Mouse (Mus musculus): Measurements from ENCODE around the gene Wnt8b. TPM values are rescaled to one million over a fixed set of nuclear protein-coding genes. Genes with fewer than 3 reads are reported as not detected.

The Wnt8b gene
- polyA plus RNA-seq, 2 experiments: not detected

DNA sequence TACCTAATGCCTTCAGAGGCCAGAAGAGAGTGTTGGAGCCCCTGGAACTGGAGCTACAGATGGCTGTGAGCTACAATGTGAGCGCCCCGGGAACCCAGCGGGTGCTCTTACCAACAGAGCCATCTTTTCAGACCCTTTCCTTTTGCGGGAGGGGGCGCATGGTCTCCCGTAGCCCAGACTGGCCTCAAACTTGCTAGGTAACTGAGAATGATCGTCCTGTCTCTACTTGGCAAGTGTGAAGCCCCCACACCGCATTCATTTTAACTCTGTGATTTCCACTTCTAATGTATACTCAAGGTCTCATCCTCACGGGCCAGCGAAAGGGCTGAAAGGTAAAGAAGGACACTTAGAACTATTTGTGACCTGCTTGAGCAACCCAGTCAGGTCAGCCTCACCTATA, 51.1 kb downstream of the Wnt8b start:
- no peaks in the 10 kb centered on the region for H3K27me3 ChIP-seq (ENCODE audit: control insufficient read depth, insufficient read depth, low read length)
- peak overlapping the region; percentile 88 for H3K4me2 ChIP-seq (ENCODE audit: low read depth)
- WGBS (ENCODE audit: insufficient replicate concordance): 57% methylated on average over 10 of the region's 10 CpGs
- no peak overlapping the region for H3K27ac ChIP-seq
- H3K4me1 ChIP-seq (replicated peaks; ENCODE audit: control insufficient read depth in 2 of 2, insufficient read depth in 2 of 2, low read length in 1 of 2): no peaks in the 10 kb centered on the region
- H3K36me3 ChIP-seq (replicated peaks; ENCODE audit: control insufficient read depth, insufficient read depth, low read depth): peaks cover 5% of the 10 kb centered on the region
- no peak for TF ChIP-seq CTCF (IDR thresholded peaks at IDR 0.05; ENCODE audit: low read depth)
- no peak for TF ChIP-seq EP300 (IDR thresholded peaks at IDR 0.05; ENCODE audit: low read depth)
- DNase-seq (ENCODE audit: low read depth in 3 of 3, low spot score in 3 of 3): no peak
- no peak for ATAC-seq (ENCODE audit: insufficient read depth)
- no peak overlapping the region for H3K4me3 ChIP-seq (ENCODE audit: insufficient read depth in 1 of 2, low read depth in 2 of 2, low read length in 2 of 2)
- H3K9me3 ChIP-seq (ENCODE audit: control insufficient read depth, low read length): no peaks in the 10 kb centered on the region
- H3K9ac ChIP-seq (replicated peaks): no peak overlapping the region

DNA sequence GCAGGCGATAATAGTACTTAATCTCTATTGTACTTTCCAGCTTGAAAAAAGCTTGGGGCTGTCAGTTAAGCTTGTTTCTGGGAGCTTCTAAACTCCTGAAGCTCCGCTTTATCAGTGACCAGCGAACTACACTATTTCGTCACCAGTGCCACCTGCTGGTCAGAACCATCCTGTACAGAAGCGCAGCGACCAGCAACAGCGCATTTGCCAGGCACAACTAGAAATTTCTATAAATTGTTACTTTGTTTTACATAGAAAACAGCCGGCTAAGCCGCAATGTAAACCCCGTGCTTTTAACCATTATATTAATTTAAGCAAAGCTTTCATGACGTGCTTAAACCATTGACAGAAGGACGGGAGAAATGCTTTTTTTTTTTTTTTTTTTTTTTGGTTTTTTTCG, 51.5 kb downstream of the Wnt8b start:
- H3K27me3 ChIP-seq (ENCODE audit: control insufficient read depth, insufficient read depth, low read length): no peaks in the 10 kb centered on the region
- WGBS (ENCODE audit: insufficient replicate concordance): under 1% methylated on average over 13 of the region's 13 CpGs
- H3K4me1 ChIP-seq (replicated peaks; ENCODE audit: control insufficient read depth in 2 of 2, insufficient read depth in 2 of 2, low read length in 1 of 2): no peaks in the 10 kb centered on the region
- H3K27ac ChIP-seq: no peak overlapping the region
- TF ChIP-seq EP300 (IDR thresholded peaks at IDR 0.05; ENCODE audit: low read depth) (no peak), CTCF (IDR thresholded peaks at IDR 0.05; ENCODE audit: low read depth) (peak; percentile 85)
- no peak overlapping the region for H3K9ac ChIP-seq (replicated peaks)
- H3K4me2 ChIP-seq (ENCODE audit: low read depth): peak overlapping the region; percentile 88
- ATAC-seq (ENCODE audit: insufficient read depth) (no peak; the same call in 1 of the 2 replicates), DNase-seq (ENCODE audit: low read depth in 3 of 3, low spot score in 3 of 3) (peak; percentile 60 to 63 (median 61))
- H3K4me3 ChIP-seq (ENCODE audit: insufficient read depth in 1 of 2, low read depth in 2 of 2, low read length in 2 of 2): peak overlapping the region in 1 of 2 experiments; percentile 57; a peak in 1 of 4 replicates
- peaks cover 9% of the 10 kb centered on the region for H3K36me3 ChIP-seq (replicated peaks; ENCODE audit: control insufficient read depth, insufficient read depth, low read depth)
- no peaks in the 10 kb centered on the region for H3K9me3 ChIP-seq (ENCODE audit: control insufficient read depth, low read length)

DNA sequence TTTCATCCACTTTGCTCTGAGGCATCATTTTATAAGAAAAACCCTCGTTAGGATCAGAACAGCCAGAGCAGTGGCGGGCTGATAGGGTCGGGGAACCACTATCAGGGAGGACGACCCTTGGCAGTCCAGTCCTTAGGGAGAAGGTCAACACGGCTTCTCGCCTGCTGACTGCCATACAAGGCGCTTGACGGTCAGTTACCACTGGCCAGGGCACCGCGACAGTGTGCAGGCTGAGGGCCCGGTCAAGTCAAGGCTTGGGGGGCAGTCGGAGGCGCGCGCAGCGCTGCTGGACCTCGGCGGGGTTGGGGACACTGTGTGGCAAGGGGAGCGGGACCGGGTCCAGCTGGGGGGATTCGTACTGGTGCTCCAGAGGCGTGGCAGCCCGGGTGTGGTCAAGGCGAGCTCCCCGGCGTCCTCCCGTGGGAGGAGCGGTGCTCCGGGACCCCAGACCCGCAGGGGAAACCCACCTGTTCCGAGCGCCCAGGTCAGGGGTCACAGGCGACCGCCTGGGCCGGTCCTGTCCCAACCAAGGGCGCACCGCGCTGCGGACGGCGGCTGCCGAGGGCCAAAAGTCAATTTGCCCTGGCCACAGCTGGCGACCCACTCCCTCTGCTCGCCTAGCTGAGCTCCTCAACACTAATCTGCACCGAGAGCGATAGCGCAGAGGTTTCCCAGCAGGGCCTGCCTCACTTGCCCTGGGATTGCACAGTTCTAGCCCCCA, 52.2 kb downstream of the Wnt8b start, which contains the start of gene Sec31b:
Gene Sec31b, minus strand, starts transcription at position 544 of the 721 bp plus-strand sequence.
- Histone ChIP-seq H3K4me2 (ENCODE audit: low read depth) (peak within 1 kb of the TSS; percentile 88), H3K36me3 (replicated peaks; ENCODE audit: control insufficient read depth, insufficient read depth, low read depth) (peaks cover 16% of the 10 kb centered on the region), H3K9ac (replicated peaks) (peak within 1 kb of the TSS; percentile 46), H3K27ac (no peak within 1 kb of the TSS), H3K9me3 (ENCODE audit: control insufficient read depth, low read length) (no peaks in the 10 kb centered on the region), H3K4me3 (ENCODE audit: insufficient read depth in 1 of 2, low read depth in 2 of 2, low read length in 2 of 2) (peak within 1 kb of the TSS; percentile 40 to 57), H3K4me1 (replicated peaks; ENCODE audit: control insufficient read depth in 2 of 2, insufficient read depth in 2 of 2, low read length in 1 of 2) (no peaks in the 10 kb centered on the region), H3K27me3 (ENCODE audit: control insufficient read depth, insufficient read depth, low read length) (no peaks in the 10 kb centered on the region)
- WGBS (ENCODE audit: insufficient replicate concordance): 1% methylated on average over 47 of the region's 47 CpGs
- ATAC-seq (ENCODE audit: insufficient read depth): peak; percentile 61; the same call in 1 of the 2 replicates
- no peak for TF ChIP-seq CTCF (IDR thresholded peaks at IDR 0.05; ENCODE audit: low read depth)
- no peak for TF ChIP-seq EP300 (IDR thresholded peaks at IDR 0.05; ENCODE audit: low read depth)
- no peak for DNase-seq (ENCODE audit: low read depth in 3 of 3, low spot score in 3 of 3)

DNA sequence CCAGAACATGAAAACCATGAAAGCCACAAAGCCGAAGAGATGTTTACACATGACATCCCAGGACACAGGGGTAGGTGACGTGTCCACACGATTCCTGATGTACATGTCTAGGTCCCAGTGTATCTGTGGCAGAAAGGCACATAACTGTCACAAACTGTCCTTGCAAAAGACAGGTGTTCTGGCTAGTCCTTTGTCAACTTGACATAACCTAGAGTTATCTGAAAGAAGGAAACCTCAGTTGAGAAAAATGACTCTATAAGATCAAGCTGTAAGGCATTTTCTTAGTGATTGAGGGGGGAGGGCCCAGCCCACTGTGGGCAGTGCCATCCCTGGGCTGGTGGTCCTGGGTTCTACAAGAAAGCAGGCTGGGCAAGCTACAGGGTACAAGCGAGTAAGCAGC, 59.5 kb downstream of the Wnt8b start, which contains the start of gene Gm20538:
Gene Gm20538, minus strand, starts transcription at position 101 of the 400 bp plus-strand sequence.
- no peak within 1 kb of the TSS for H3K9ac ChIP-seq (replicated peaks)
- no peaks in the 10 kb centered on the region for H3K9me3 ChIP-seq (ENCODE audit: control insufficient read depth, low read length)
- no peaks in the 10 kb centered on the region for H3K27me3 ChIP-seq (ENCODE audit: control insufficient read depth, insufficient read depth, low read length)
- ATAC-seq (ENCODE audit: insufficient read depth): no peak
- no peak within 1 kb of the TSS for H3K27ac ChIP-seq
- TF ChIP-seq EP300 (IDR thresholded peaks at IDR 0.05; ENCODE audit: low read depth) (no peak), CTCF (IDR thresholded peaks at IDR 0.05; ENCODE audit: low read depth) (no peak)
- H3K36me3 ChIP-seq (replicated peaks; ENCODE audit: control insufficient read depth, insufficient read depth, low read depth): peaks cover 34% of the 10 kb centered on the region
- DNase-seq (ENCODE audit: low read depth in 3 of 3, low spot score in 3 of 3): no peak
- H3K4me3 ChIP-seq (ENCODE audit: insufficient read depth in 1 of 2, low read depth in 2 of 2, low read length in 2 of 2): no peak within 1 kb of the TSS
- peak within 1 kb of the TSS; percentile 86 for H3K4me2 ChIP-seq (ENCODE audit: low read depth)
- WGBS (ENCODE audit: insufficient replicate concordance): 77% methylated on average over 4 of the region's 4 CpGs
- H3K4me1 ChIP-seq (replicated peaks; ENCODE audit: control insufficient read depth in 2 of 2, insufficient read depth in 2 of 2, low read length in 1 of 2): peaks cover 2 to 5% of the 10 kb centered on the region in 2 experiments; a peak in 3 of 4 replicates

DNA sequence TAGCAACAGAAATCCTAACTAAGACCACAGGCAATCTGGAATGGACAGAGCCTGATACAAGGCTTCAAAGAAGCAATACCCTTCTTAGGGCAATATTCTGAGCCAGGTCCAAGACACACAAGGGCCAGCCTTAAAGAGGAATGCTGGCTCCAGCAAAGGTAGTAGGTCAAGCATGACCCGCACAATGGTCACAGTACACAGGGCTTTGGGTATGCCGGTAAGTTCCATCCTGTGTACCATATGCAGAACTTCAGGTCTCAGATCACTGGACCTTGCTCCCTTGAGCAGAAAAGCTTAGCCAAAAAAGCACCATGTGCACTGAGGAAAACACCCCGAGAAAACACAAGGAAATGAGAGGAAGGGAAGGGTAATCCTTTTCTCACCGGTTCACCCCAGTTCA, 60.0 kb downstream of the Wnt8b start:
- Histone ChIP-seq H3K4me3 (ENCODE audit: insufficient read depth in 1 of 2, low read depth in 2 of 2, low read length in 2 of 2) (no peak overlapping the region), H3K4me1 (replicated peaks; ENCODE audit: control insufficient read depth in 2 of 2, insufficient read depth in 2 of 2, low read length in 1 of 2) (peaks cover 2 to 5% of the 10 kb centered on the region in 2 experiments; a peak in 3 of 4 replicates), H3K36me3 (replicated peaks; ENCODE audit: control insufficient read depth, insufficient read depth, low read depth) (peaks cover 33% of the 10 kb centered on the region), H3K27ac (no peak overlapping the region), H3K27me3 (ENCODE audit: control insufficient read depth, insufficient read depth, low read length) (no peaks in the 10 kb centered on the region), H3K9ac (replicated peaks) (no peak overlapping the region), H3K9me3 (ENCODE audit: control insufficient read depth, low read length) (no peaks in the 10 kb centered on the region), H3K4me2 (ENCODE audit: low read depth) (no peak overlapping the region)
- TF ChIP-seq CTCF (IDR thresholded peaks at IDR 0.05; ENCODE audit: low read depth) (no peak), EP300 (IDR thresholded peaks at IDR 0.05; ENCODE audit: low read depth) (no peak)
- DNase-seq (ENCODE audit: low read depth in 3 of 3, low spot score in 3 of 3) (no peak), ATAC-seq (ENCODE audit: insufficient read depth) (no peak)
- 83% methylated on average over 4 of the region's 4 CpGs for WGBS (ENCODE audit: insufficient replicate concordance)

All from liver, embryonic 14.5 days (tissue).